Mouse (Mus musculus) retina, embryonic 14.5 days (tissue): ENCODE measurements around the gene Anp32a.
A peak's percentile ranks its signal among the peaks of the same experiment; 100 is the strongest.

Source experiments
- DNase-seq: peaks from one replicate; pipeline ENCODE4 v3.0.0-alpha.2; 2015; ENCODE audit warnings: low spot score

Anp32a gene

DNA sequence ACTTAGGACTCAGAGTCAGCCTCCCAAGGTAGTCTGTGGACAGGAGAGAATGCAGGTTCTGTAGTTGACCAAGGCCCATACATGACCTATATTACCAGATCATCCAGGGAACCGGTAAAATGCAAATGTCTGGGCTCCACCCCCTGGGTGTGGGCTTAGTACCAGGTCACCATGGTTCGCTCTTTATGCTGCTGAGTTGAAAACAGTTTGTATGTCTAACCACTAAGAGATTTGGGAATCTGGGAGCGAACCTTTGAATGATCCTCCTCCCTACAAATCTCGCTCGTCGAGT, 5.2 kb downstream of the Anp32a start:
- DNase-seq = no peak

DNA sequence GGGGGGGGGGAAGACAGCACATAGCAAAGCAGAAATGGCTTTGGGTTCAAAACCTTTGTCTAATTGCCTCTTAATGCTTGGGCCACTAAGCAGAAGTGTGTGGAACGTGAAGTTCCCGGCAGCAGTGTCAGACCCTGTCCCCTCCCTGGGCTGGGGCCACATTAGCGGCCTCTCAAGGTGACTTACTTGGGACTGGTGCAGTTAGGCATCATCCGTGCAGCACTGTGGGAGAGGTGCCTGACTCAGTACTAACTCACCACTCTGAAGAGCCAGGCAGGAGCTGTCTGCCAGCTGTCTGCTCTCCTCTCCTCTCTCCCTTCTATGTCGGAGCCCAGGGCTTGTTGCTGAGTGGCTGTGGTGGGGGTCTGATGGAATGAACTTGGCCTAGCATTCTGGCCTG, 6.1 kb downstream of the Anp32a start:
- DNase-seq = no peak

DNA sequence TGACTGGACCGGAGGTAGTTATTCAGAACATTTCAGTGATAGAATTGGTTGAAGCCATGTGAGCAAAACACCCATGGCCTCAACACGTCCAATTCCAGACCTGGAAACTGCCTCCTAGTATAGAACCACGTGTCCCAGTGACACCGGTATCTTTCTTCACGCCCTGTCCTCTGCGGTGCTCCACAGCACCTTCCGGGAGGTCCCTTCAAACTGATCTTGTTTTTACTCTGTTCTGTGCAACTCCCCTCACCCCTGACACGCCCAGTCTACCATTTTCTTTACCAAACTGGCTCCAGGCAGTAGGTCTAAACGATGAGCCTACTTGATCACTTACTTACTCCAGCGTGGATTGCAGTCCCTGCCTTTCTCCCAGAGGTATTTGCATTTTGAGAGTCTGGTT, 7.0 kb downstream of the Anp32a start:
- DNase-seq = no peak

DNA sequence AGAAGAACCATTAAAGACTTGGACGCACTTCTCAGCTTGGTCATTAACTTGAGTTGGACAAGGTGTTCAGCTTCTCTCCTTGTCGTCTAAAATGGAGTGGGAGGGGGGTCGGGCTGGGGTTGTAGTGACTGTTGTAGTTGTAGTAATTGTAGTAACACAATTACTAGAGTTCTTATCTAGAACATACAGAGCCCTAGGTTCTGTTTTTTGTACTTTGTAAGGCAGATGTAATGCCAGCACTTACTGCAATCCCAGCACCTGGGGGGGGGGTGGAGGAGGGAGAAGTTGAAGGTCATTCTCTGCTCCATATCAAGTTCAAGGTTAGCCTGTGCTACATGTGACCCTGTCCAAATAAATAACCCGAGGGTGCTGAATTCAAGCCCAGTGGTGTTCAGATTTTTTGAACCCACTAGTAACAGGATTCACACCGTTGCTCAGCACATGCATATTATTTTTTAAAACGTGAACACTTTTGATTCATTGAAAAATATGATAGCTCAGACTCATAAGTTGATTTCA, 7.4 kb downstream of the Anp32a start:
- no peak for DNase-seq

DNA sequence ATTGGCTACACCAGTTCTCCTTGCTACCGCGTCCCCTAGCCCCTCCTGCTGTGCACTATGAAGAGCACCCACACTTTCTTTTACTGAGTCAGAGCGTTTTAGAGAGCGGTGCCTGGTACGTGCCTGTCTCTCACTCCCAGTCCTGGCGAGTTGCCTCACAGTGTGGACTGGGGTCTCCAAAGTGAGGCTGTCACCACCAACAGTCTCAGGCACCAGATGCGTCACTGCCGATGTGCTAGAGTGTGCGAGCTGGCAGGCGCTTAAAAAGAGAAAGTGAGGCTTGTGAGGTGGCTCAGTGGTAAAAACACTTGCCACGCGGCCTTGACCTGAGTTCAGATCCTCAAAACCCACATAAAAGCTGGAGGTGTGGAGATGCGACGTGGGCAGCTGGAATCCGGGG, 8.2 kb downstream of the Anp32a start:
- DNase-seq = no peak

DNA sequence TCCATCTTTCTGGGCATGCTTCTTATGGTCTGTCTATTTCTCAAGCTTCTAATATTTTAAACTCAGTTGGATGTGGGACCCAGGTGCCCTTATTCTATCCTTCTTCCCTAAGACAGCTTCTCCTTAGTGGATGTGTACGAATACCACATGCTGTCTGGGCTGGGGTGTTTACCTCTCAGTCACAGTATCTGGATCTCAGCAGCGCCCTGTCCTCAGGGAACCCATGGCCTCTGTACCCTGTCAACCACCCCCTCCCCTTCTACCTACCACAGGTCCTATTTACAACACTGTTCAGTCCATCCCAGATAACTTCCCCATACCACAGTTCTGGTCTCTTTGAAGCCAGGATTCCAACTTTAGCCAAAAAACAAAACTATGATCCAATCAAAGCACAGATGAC, 9.6 kb downstream of the Anp32a start:
- no peak for DNase-seq

DNA sequence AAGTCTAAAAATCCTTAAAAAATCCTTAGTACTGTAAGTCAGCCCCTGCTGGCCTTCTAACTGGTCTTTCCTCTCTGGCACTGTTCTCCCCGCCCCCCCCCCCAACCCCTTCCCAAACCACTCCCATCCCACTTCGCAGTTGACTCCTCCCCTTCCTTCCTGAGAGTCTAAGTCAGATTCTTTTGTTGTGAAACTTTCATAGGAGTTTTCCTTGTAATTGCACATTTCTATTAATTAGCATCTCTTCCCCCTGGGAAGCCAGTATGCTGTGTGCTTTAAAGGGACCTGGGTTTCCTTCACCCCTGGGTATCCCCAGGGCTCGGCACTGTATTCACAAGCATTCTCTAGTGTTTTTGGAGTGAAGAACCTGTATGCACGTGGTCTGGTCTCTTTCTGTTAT, 10.1 kb downstream of the Anp32a start:
- DNase-seq = no peak

DNA sequence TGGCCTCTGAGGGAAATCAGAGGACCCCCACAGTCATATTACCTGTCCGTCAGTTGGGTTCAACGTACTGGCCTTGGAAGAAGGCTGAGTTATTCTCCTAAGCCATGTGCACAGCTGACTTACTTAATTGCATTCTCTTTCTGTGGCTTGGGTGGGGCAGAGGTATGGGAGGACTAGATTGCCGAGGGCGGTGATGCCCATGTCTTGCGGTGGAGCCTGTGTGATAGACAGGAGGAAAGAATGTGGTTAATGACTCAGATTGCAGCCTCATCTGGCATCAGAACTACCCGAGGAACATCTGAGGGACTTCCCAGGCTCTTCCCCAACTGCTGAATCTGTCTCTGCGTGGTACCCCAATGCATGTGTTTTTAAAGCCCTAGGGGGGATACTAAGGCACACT, 12.7 kb downstream of the Anp32a start:
- DNase-seq = no peak

DNA sequence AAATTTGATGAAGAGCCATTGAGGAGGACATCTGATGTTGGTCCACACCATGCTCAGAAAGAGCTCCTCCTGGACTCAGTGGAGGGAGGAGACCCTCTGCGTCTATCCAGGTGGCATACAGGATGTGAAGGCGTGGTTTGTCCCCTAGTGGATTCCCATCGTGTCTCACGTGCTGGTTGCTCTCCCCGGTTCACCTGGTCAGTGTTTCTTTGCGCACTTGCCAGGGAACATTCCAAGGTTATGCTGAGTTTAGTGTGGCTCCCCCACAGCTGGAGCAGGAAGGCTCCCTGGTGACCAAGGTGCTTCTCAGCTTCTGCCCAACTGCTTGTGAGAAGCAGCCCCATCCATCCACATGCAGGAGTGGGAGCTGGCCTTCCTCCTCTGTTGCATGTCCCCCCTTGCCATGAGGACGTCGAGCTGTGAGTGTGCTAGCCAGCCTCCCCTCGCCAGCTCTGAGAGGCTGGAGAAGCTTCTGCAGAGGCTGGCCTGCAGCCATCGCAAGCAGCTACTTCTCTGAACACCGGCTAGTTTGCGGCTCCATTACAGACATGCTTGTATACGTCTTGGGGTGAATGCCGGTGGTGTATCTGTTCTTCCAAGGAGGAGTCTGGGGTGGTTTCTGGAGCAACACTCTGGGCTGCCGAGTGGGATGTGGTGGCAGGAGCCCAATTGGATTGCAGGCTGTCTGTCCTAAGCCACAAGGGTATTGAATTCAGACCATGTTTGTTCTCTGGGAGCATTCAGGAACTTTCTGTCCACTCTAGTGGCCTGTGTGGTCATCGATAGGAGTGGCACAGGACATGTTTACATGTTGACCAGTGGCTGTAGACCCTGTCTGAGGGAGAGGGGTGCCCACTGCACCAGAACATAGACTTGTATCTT, 14.0 kb downstream of the Anp32a start:
- DNase-seq = no peak

DNA sequence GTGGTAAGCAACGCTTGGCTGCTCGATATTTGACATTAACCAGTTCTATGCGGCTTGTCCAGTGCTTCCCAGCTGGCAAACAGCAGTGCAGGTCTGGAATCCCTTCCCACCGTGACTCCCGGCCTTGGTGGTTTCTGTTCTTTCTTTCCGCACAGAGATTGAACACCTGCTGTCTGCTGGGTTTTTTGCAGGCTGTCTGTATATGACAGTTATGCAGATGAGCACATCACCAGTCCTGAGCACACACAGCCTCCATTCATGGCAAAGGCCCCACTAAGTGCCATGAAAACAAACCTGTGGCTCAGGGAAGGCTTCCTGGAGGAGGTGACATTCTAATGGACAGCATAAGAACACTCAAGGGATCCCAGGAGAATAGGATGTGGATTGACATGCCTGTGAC, 14.7 kb downstream of the Anp32a start:
- DNase-seq = no peak

DNA sequence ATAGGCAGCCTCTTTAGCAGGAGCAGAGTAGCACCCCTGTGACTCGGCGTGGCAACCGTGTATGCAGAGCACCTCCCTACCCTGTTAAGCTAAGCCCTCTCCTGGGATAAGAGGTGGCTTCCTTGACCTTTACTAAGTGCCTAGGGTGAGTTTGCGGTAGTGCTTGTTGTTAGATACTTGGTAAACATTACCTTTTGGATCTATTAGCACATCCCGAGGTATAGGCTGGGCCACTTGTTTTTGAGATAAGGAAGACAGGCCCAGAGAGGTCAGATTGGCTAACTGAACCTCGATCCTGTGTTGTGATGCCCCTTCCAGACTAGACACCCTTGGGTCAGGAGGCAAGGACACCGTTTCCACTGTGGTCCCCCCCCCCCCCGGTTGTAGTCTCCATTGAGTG, 16.5 kb downstream of the Anp32a start:
- DNase-seq = no peak

DNA sequence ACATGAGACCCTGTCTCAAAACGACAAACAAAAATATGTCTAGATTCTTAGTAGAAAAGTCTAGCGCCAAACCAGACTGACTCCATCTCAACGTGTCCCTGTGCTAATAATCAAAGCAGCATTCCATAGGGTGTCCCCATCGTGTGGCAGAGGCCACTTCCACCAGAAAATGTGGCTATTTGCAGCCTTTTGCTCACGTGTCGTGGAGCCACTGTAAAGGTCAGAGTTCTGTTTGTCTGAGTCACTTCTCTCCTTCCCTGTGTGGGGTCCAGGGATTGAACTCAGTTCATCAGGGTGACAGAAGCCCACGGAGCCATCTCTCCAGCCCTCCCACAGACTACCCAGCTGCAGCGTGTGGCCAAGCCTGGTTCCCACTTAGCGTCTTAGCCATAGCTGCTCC, 17.8 kb downstream of the Anp32a start:
- no peak for DNase-seq

DNA sequence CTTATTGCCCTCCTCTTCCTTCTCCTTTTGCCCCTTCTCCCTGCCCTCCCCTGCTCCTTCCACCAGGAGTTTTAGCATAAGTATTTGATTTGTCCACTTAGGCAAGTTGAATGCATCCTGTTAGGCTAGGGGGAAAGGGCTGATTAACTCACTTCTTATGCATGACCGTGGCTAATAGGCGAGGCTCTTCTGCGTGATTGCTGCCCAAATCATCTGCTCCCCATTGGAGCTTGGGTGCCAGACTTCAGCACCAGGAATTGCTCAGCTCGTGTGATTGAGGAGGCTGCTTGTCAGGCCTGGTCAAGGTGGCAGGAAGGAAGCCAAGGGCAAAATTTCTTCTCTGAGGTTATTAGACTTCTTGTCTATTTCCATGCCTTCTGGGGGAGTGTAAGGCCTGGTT, 19.8 kb downstream of the Anp32a start:
- DNase-seq = no peak

DNA sequence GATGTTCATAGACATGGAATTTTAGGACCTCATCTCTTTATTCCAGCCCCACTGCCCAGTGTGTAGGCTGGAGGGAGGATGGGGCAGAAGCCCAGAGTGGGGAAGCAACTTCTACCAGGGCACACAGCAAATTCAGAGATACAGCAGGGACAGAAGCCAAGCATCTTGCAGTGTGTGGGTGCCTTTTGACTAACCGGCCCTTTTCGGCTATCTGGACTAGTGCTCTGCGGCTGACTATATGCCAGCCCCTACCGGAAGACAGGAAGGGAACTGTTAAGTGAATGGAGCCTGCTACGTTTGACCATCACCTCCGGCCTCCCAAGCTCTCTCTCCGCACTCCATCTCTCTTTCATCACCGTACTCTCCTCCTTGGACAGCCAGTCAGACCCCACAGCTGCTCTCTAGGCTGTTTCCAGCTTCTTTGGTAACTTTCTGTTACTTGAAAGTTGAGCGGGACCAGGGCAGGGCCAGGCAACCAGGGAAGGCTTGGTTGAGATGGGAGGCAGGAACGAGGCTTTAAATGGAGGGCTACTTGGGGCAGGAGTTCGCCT, 21.8 kb downstream of the Anp32a start:
- DNase-seq = no peak

DNA sequence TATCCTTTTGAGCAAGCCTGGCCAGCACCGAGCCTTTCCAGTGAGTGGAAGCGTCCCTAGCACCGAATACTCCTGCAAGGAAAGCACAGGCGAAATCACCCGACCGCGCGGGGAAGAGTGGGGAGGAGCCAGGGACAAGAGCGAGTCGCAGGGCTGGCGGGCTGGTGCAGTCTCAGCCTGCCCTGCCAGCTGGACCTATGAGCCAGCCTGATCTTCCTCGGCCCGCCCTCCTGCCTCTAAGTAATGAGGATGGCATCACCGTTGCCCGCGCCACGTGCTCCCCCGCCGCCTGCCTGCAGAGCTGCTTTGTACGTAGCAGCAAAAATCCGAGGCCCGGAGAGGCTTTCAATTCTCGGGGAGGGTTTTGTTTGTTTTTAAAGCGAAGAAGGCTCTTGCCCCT, 22.5 kb downstream of the Anp32a start:
- peak; percentile 97 for DNase-seq

DNA sequence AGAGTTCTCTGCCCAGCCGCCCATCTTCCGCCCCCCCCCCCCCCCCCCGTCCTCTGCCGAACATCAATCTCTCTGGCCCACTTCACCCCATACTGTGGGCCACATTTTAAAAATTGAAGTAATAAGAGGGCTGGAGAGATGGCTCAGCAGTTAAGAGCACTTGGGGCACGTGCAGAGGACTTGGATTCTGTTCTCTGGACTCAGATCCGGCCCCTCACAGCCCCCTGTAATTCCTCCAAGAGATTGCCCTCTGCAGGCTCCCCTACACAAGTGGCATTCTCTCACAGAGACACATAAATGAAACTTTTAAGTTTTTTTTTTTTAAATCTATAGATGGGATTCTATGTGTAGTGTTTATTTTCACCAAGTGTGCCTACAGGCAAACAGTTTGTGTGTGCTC, 23.1 kb downstream of the Anp32a start:
- DNase-seq = no peak

DNA sequence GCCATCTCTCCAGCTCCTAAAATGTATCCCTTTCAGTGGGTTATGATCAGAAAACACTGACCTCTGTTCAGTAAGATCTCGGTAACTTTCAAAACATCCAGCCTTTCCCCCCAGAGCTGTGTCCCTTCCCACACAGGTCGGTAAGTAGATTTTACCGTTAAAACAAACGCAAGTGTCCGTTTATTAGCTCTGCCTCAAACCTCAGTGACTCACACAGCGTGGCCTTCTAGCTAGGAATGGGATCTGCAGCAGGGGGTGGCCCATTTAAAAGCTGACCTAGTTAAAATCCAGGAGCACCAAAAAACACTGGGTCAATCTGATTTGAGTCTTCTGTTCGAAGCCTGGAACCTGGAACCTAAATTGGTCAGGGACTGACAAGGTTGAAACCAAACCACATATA, 23.7 kb downstream of the Anp32a start:
- no peak for DNase-seq

DNA sequence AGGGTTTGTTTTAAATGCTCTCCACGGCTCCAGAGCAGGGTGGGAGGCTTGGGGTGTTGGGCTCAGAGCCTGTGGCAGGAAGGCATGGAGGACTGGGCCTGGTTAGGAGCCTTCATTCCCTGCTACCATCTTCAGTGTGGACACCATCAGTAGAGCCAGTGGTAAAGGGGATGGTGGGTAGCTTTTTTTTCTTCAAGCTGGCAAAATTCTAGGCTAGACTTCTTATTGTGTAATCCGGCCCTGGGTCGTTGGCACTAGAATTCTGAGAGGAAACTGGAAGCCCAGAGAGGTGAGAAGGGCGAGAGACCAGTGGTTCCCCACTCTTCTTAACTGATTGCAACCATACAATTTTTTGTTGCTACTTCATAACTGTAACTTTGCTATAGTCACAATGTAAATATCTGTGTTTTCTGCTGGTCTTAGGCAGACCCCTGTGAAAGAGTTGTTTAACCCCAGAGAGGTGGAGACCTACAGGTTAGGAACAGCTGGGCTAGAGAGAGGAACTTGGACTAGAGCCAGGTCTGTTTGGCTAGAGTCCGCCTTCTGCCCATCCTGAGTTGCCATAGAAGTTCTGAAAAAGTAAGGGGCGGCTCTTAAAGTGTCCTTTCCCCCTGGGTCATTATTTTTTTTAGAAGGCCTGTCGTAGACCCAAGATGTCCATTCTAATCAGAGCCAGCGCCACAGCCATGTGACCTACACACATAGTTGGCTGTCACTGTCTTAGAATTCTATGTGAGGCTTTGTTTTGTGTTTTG, 24.4 kb downstream of the Anp32a start:
- DNase-seq = no peak

DNA sequence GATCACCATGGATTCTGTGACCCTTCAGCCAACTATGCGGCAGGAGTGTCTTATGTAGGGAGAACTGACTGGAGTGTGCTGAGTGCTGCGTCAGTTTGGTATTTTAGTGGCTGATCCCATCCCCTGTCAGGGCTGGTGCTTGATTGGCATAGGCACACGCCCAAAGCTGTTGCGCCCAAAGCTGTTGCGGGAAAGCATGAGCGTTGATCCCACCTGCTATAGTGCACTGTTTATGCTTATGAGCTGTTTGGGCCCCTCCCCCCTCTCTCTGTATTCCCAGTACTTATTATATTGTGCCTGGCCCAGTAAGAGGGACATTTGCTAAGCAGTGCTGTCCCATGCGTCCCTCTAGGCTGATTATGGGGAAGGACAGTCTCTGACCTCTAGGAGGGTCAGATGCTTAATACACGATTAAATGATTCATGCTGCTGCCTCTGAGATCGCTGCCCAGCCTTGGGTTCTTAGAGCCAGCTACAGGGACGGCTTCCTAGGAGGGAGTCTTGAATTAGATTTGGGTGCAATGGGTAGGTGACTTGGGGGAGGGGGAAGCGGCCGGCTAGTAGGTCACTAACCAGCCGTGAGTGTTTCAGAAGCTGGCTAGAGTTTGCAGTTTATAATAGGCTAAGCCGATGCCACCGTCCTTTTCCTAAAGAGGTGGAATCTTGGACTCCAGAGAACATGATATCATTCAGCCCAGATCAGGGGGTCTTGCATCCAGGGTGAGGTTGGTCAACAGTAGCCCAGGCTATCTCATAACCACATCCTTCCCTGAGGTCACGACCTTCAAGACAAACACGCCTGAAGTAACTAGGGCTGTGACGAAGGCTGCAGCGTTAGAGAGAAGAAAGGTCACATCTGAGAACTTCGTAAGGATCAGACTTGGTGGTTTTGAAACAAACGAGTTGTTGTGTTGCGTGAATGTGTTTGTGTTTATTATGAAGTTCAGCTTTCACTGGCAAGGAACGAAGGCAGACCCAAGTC, 25.7 kb downstream of the Anp32a start:
- DNase-seq = peak; percentile 59

DNA sequence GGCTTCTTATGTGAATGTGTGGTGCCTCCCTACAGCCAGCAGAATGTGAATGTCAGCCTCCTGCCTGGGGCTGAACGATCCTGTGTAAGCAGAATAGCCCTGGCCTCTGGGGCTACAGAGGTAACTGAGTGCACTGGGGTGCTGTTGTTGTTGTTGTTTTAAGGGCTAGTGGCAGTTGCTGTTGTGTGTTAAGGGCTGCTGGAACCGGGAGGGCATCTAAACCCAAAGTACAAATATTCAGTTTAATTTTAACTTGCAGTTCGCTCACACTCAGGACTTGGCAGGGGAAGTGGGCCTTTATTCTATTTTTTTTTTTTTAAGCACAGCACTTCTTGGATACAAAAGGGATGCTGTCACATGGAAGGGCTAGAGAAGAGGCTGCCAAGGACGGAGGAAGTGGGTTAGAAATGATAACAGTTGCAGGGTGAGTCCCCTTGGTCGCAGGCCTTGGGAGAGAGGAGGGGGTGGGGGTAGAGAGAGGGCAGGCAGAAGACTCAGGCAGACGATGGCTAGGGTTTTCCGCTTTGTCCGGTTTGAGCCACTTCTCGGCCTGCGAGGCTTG, 26.5 kb downstream of the Anp32a start:
- no peak for DNase-seq

DNA sequence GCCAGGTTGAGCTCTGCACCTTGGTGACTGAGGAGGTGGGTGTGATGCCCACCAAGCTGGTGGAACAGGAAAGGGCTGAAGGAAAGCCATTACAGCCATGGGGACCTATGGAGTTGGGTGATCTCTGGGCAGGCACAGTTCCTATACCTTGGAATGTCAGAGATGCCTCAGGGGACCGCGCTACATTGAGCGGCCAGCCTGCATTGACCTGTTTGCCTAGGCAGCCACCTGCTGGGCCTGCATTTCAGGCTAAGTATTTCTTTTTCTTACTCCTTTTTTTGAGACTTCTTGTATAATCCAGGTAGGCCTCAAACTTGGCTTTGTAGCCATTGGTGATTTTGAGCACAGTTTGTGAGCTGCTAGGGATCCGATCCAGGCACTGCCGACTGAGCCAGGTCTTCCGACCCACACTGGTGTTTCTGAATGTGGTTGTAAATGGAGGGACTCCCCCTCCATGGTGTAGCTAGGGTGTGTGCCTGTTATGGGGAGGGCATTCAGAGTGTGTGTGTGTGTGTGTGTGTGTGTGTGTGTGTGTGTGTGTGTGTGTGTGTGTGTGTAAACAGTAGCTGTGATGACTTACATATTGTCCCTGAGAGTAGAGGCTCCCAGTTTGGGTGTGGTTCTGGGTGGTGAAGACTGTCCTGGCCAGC, 27.3 kb downstream of the Anp32a start:
- no peak for DNase-seq
